15 mouse cellular contexts compared by ENCODE assay signal in genomic region chr2:112491629-112492028, GRCm38 (mm10). TPM values are rescaled to one million over a fixed set of nuclear protein-coding genes. Genes with fewer than 3 reads are reported as not detected.
DNase-seq lines count a peak whose midpoint lies in the region; ATAC-seq and TF ChIP-seq lines count a peak whose summit lies in the region.
"Had no signal": no experiment of that assay in that cellular context is flagged by ENCODE, and none has a peak within 500 bp of the region (broad histone marks: within the 10 kb centered on the region; RNA-seq: fewer than 3 reads in every experiment).

No protein-coding gene starts in this region.

- no peaks in the 10 kb centered on the region for H3K79me2 ChIP-seq in heart, adult 2 months (replicated peaks; ENCODE audit: control insufficient read depth, insufficient read depth, low read length)
- H3K79me2 ChIP-seq in MEL (ENCODE audit: control insufficient read depth, insufficient read depth, low read length, poor library complexity) (peaks cover 11% of the 10 kb centered on the region; the same call in 1 of the 2 replicates), myocyte (ENCODE audit: control insufficient read depth, insufficient read depth) (peaks cover 3% of the 10 kb centered on the region)

- no peaks in the 10 kb centered on the region for H3K9me3 ChIP-seq in lung, embryonic 14.5 days (ENCODE audit: low read depth, low read length)
- H3K9me3 ChIP-seq in MEL (replicated peaks; ENCODE audit: insufficient read depth, low read length) = no peaks in the 10 kb centered on the region
- H3K9me3 ChIP-seq: liver, embryonic 13.5 days; midbrain, embryonic 13.5 days had no signal

- no peak overlapping the region for H3K4me3 ChIP-seq in heart, adult 2 months
- no peak overlapping the region for H3K4me3 ChIP-seq in lung, embryonic 14.5 days (ENCODE audit: low read depth, low read length)
- peak overlapping the region in 1 of 2 experiments; percentile 95; a peak in 2 of 4 replicates for H3K4me3 ChIP-seq in MEL (ENCODE audit: control insufficient read depth in 1 of 2, insufficient read depth in 1 of 2, low read depth in 2 of 2, low read length in 2 of 2)
- peak overlapping the region; percentile 33 for H3K4me3 ChIP-seq in myocyte

- no peak for TF ChIP-seq POLR2A in heart, adult 2 months (IDR thresholded peaks at IDR 0.05; ENCODE audit: insufficient read depth, low read depth, low read length)
- TF ChIP-seq POLR2A in MEL (IDR thresholded peaks at IDR 0.05; ENCODE audit: control insufficient read depth in 1 of 2, insufficient read depth in 1 of 2, low read depth in 1 of 2, low read length in 2 of 2, poor library complexity in 1 of 2) = no peak
- no peak for TF ChIP-seq POLR2A in myocyte (IDR thresholded peaks at IDR 0.05; ENCODE audit: insufficient read length, low read depth)

- intact Hi-C loops in heart, adult 2 months (cut with DNase I) = loop anchor here (2.0 kb wide), 2 partner anchors 37 to 253 kb away; partner anchors contain the start of genes Emc7 and Lpcat4

- no peak for TF ChIP-seq EP300 in heart, adult 2 months (IDR thresholded peaks at IDR 0.05; ENCODE audit: insufficient read depth, low read depth, low read length)
- TF ChIP-seq EP300 in MEL (IDR thresholded peaks at IDR 0.05; ENCODE audit: low read depth in 1 of 2, low read length in 2 of 2) = no peak

- ATAC-seq in lung, embryonic 14.5 days (ENCODE audit: insufficient read depth) = no peak
- no peak for ATAC-seq in erythroblast, adult 5-6 weeks (replicated peaks; ENCODE audit: low FRiP score, poor library complexity, severe bottlenecking)

- DNase-seq in heart, adult 2 months = no peak
- no peak for DNase-seq in heart, adult 8-10 months (ENCODE audit: low spot score)
- DNase-seq in lung, embryonic 14.5 days = no peak
- no peak for DNase-seq in lung, postnatal 25 days (ENCODE audit: low spot score)
- DNase-seq in MEL (ENCODE audit: low read depth, low spot score) = peak; percentile 51
- no peak for DNase-seq in adrenal gland, adult 18-20 months (ENCODE audit: low spot score in 2 of 2)
- DNase-seq: gastrocnemius, postnatal 36 days; liver, embryonic 13.5 days; thymus, postnatal 36 days had no signal

- peaks cover 2% of the 10 kb centered on the region; the same call in 1 of the 2 replicates for H3K4me1 ChIP-seq in heart, adult 2 months (ENCODE audit: control insufficient read depth, insufficient read depth, low read length)
- H3K4me1 ChIP-seq in lung, embryonic 14.5 days (ENCODE audit: insufficient read depth) = no peaks in the 10 kb centered on the region
- peaks cover 6 to 11% of the 10 kb centered on the region in 2 experiments for H3K4me1 ChIP-seq in MEL (ENCODE audit: control insufficient read depth in 1 of 2, insufficient read depth in 2 of 2, low read length in 2 of 2)

- no peak overlapping the region for H3ac ChIP-seq in myocyte (ENCODE audit: control insufficient read depth, insufficient read length)

- no peaks in the 10 kb centered on the region for H3K27me3 ChIP-seq in heart, adult 2 months (ENCODE audit: control insufficient read depth, insufficient read depth, low read length)
- H3K27me3 ChIP-seq in lung, embryonic 14.5 days (ENCODE audit: insufficient read depth, low read length) = no peaks in the 10 kb centered on the region
- H3K27me3 ChIP-seq in MEL (ENCODE audit: control insufficient read depth in 1 of 2, insufficient read depth in 2 of 2, low read length in 2 of 2) = no peaks in the 10 kb centered on the region; a peak in 3 of 4 replicates
- no peaks in the 10 kb centered on the region for H3K27me3 ChIP-seq in myocyte (ENCODE audit: control insufficient read depth, insufficient read depth, insufficient read length)
- H3K27me3 ChIP-seq: liver, embryonic 13.5 days; midbrain, embryonic 13.5 days had no signal

- peaks cover 1% of the 10 kb centered on the region; the same call in 1 of the 2 replicates for H3K36me3 ChIP-seq in heart, adult 2 months (ENCODE audit: control insufficient read depth, insufficient read depth, low read length)
- H3K36me3 ChIP-seq in lung, embryonic 14.5 days (ENCODE audit: insufficient read depth) = no peaks in the 10 kb centered on the region
- peaks cover 0 to 11% of the 10 kb centered on the region in 2 experiments; a peak in 2 of 4 replicates for H3K36me3 ChIP-seq in MEL (ENCODE audit: control insufficient read depth in 1 of 2, insufficient read depth in 2 of 2, low read length in 2 of 2)
- no peaks in the 10 kb centered on the region for H3K36me3 ChIP-seq in myocyte (ENCODE audit: control insufficient read depth, insufficient read depth)
- H3K36me3 ChIP-seq: liver, embryonic 13.5 days; midbrain, embryonic 13.5 days had no signal

- TF ChIP-seq RAD21 in MEL (IDR thresholded peaks at IDR 0.05; ENCODE audit: low read depth, low read length) = no peak

- peak overlapping the region; percentile 90; the same call in 1 of the 2 replicates for H3K27ac ChIP-seq in heart, adult 2 months
- no peak overlapping the region for H3K27ac ChIP-seq in lung, embryonic 14.5 days (ENCODE audit: low read depth)
- H3K27ac ChIP-seq in MEL (ENCODE audit: control insufficient read depth, low read depth, low read length) = no peak overlapping the region

- 77% methylated on average over 5 of the region's 5 CpGs for WGBS in heart, adult 2 months
- 57% methylated on average over 5 of the region's 5 CpGs for WGBS in lung, embryonic 14.5 days

- no peak for TF ChIP-seq CTCF in heart, adult 2 months (IDR thresholded peaks at IDR 0.05)
- TF ChIP-seq CTCF in lung, embryonic 14.5 days (IDR thresholded peaks at IDR 0.05; ENCODE audit: low read depth) = no peak
- no peak for TF ChIP-seq CTCF in MEL (IDR thresholded peaks at IDR 0.05 in 2 of 3, conservative IDR thresholded peaks at IDR 0.05 in 1 of 3; ENCODE audit: control insufficient read depth in 1 of 3, insufficient read depth in 1 of 3, low read depth in 2 of 3, low read length in 3 of 3, poor library complexity in 1 of 3, severe bottlenecking in 1 of 3)

- peak overlapping the region; percentile 84 for H3K4me2 ChIP-seq in lung, embryonic 14.5 days
- peak overlapping the region; percentile 87 for H3K4me2 ChIP-seq in myocyte (ENCODE audit: low read depth)

- no peak overlapping the region for H3K9ac ChIP-seq in heart, adult 2 months (ENCODE audit: low read depth, low read length)
- no peak overlapping the region for H3K9ac ChIP-seq in lung, embryonic 14.5 days
- H3K9ac ChIP-seq in MEL (ENCODE audit: control insufficient read depth, low read depth, low read length, poor library complexity, severe bottlenecking) = peak overlapping the region; percentile 97

TF ChIP-seq in MEL, 35 proteins besides CTCF, POLR2A, EP300 and RAD21 (continues in another document):
- TF ChIP-seq MAX (IDR thresholded peaks at IDR 0.05; ENCODE audit: low read length) = no peak
- TF ChIP-seq CHD1 (IDR thresholded peaks at IDR 0.05; ENCODE audit: low read depth, low read length) = no peak
- no peak for TF ChIP-seq MYC (IDR thresholded peaks at IDR 0.05; ENCODE audit: low read depth, low read length)
- no peak; the same call in 1 of the 2 replicates for TF ChIP-seq ZNF384 (IDR thresholded peaks at IDR 0.05; ENCODE audit: low read depth, low read length)
- TF ChIP-seq SMC3 (IDR thresholded peaks at IDR 0.05; ENCODE audit: low read depth, low read length) = no peak

TF ChIP-seq in myocyte, 11 proteins besides CTCF, POLR2A, EP300 and RAD21:
- TF ChIP-seq E2F4 (IDR thresholded peaks at IDR 0.05; ENCODE audit: insufficient read depth) (no peak), CEBPB (IDR thresholded peaks at IDR 0.05; ENCODE audit: insufficient read depth, poor library complexity, severe bottlenecking) (no peak), POLR2AphosphoS2 (IDR thresholded peaks at IDR 0.05; ENCODE audit: insufficient read length, low read depth) (no peak)

RNA-seq across cellular contexts. Expression of gene Aven, which starts 1.1 kb away (rescaled TPM):
- 10 to 100 TPM; 16.9 to 18.4 TPM for total RNA-seq in heart, adult 2 months (2021)
- 5.8 and 10.5 TPM in 2 replicates for polyA plus RNA-seq in heart, adult 2 months (2012; rRNA removed)
- 10 to 100 TPM; 16.7 to 19.1 (median 18.9) TPM for total RNA-seq in heart, adult 8-10 months (2022)
- polyA plus RNA-seq in lung, embryonic 14.5 days (2014; fragmentation: Nextera tagmentation; extraction: Ambion mirVana) = 7.2 and 7.8 TPM in 2 replicates
- total RNA-seq in MEL (2012; rRNA removed) = 29.2 and 33.4 TPM in 2 replicates
- 10 to 100 TPM; 50.3 to 72.8 TPM for polyA plus RNA-seq in MEL (2012; ENCODE audit: insufficient read depth in 1 of 2, insufficient read length in 2 of 2, low read depth in 1 of 2, low replicate concordance in 2 of 2, missing spikeins in 1 of 2)
- 11.8 TPM for polyA plus RNA-seq in myocyte (2012; fragmentation: generic; extraction: Trizol)
- total RNA-seq in adrenal gland, adult 18-20 months (2021) = 10 to 100 TPM; 17.9 to 19.6 TPM
- 1.0 and 5.6 TPM in 2 replicates for total RNA-seq in erythroblast, adult 5-6 weeks (2015; ENCODE audit: low replicate concordance)
- 4.9 and 6.3 TPM in 2 replicates for total RNA-seq in erythroblast, adult 5-6 weeks (2017; ENCODE audit: low replicate concordance)

RNA-seq across cellular contexts. Expression of gene Chrm5, which starts 11.1 kb away (rescaled TPM):
- total RNA-seq in heart, adult 2 months (2021) = not detected
- not detected in 2 replicates for polyA plus RNA-seq in heart, adult 2 months (2012; rRNA removed)
- not detected for total RNA-seq in heart, adult 8-10 months (2022)
- not detected in 2 replicates for polyA plus RNA-seq in lung, embryonic 14.5 days (2014; fragmentation: Nextera tagmentation; extraction: Ambion mirVana)
- total RNA-seq in MEL (2012; rRNA removed) = not detected in 2 replicates
- polyA plus RNA-seq in MEL (2012; ENCODE audit: insufficient read depth in 1 of 2, insufficient read length in 2 of 2, low read depth in 1 of 2, low replicate concordance in 2 of 2, missing spikeins in 1 of 2) (not detected), myocyte (2012; fragmentation: generic; extraction: Trizol) (not detected)
- not detected for total RNA-seq in adrenal gland, adult 18-20 months (2021)
- total RNA-seq in erythroblast, adult 5-6 weeks (2015; ENCODE audit: low replicate concordance) = not detected in 2 replicates
- not detected in 2 replicates for total RNA-seq in erythroblast, adult 5-6 weeks (2017; ENCODE audit: low replicate concordance)
- total RNA-seq: adrenal gland, adult 2 months; gastrocnemius, postnatal 36 days had no signal
- polyA plus RNA-seq: adrenal gland, adult 2 months; heart, postnatal 0 days; inflammation-experienced regulatory T-cells, adult 6 months; liver, embryonic 13.5 days had no signal

RNA-seq across cellular contexts. Expression of gene Emc7, which starts 36.8 kb away (rescaled TPM):
- 10 to 100 TPM; 14.3 to 17.7 TPM for total RNA-seq in heart, adult 2 months (2021)
- 6.6 and 11.7 TPM in 2 replicates for polyA plus RNA-seq in heart, adult 2 months (2012; rRNA removed)
- 10 to 100 TPM; 15.8 to 17.0 (median 16.4) TPM for total RNA-seq in heart, adult 8-10 months (2022)
- polyA plus RNA-seq in lung, embryonic 14.5 days (2014; fragmentation: Nextera tagmentation; extraction: Ambion mirVana) = 15.8 and 17.3 TPM in 2 replicates
- 23.1 and 25.7 TPM in 2 replicates for total RNA-seq in MEL (2012; rRNA removed)
- polyA plus RNA-seq in MEL (2012; ENCODE audit: insufficient read depth in 1 of 2, insufficient read length in 2 of 2, low read depth in 1 of 2, low replicate concordance in 2 of 2, missing spikeins in 1 of 2) (10 to 100 TPM in 1 of 2 experiments, not detected in 1; 17.7 TPM), myocyte (2012; fragmentation: generic; extraction: Trizol) (19.8 TPM)
- 10 to 100 TPM; 31.2 to 33.8 TPM for total RNA-seq in adrenal gland, adult 18-20 months (2021)
- 2.9 and 4.2 TPM in 2 replicates for total RNA-seq in erythroblast, adult 5-6 weeks (2015; ENCODE audit: low replicate concordance)
- total RNA-seq in erythroblast, adult 5-6 weeks (2017; ENCODE audit: low replicate concordance) = 2.8 and 4.0 TPM in 2 replicates
